Mouse (Mus musculus) neural tube, embryonic 11.5 days (tissue): ENCODE data around the gene Myrf. TPM values are rescaled to one million over a fixed set of nuclear protein-coding genes. Genes with fewer than 3 reads are reported as not detected.

Experiments used
- ATAC-seq: fragments of 200-750 bp; cut with Nextera tagmentation; 2 replicates; pipeline ENCODE4 v1.8.0; 2017; ENCODE audit warnings: moderate number of reproducible peaks, mild to moderate bottlenecking, moderate TSS enrichment, moderate library complexity; ENCODE audit not compliant: insufficient read depth, low FRiP score, low TSS enrichment
- DNase-seq: peaks from one replicate; pipeline ENCODE4 v3.0.0-alpha.2; 2015; ENCODE audit warnings: low spot score
- H3K27ac ChIP-seq: fragments of 300-500 bp; sonication (generic); 2 replicates; pipeline ENCODE4 v1.5.1; 2014; ENCODE audit warnings: low read depth, mild to moderate bottlenecking, low read length
- H3K27me3 ChIP-seq: fragments of 300-500 bp; sonication (generic); 2 replicates; pipeline ENCODE4 v1.6.1; 2014; ENCODE audit warnings: mild to moderate bottlenecking, low read length, mixed read lengths; ENCODE audit not compliant: control insufficient read depth, insufficient read depth
- H3K36me3 ChIP-seq: fragments of 300-500 bp; sonication (generic); 2 replicates; pipeline ENCODE4 v1.6.1; 2014; ENCODE audit warnings: mild to moderate bottlenecking, low read length, moderate library complexity, mixed read lengths; ENCODE audit not compliant: control insufficient read depth, insufficient read depth
- H3K4me1 ChIP-seq: fragments of 300-500 bp; sonication (generic); 2 replicates; pipeline ENCODE4 v1.6.1; 2014; ENCODE audit warnings: low read length, mixed read lengths; ENCODE audit not compliant: control insufficient read depth, insufficient read depth
- H3K4me2 ChIP-seq: fragments of 300-500 bp; sonication (generic); 2 replicates; pipeline ENCODE4 v1.6.1; 2014; ENCODE audit warnings: low read depth, mild to moderate bottlenecking, moderate library complexity
- H3K4me3 ChIP-seq: fragments of 300-500 bp; sonication (generic); 2 replicates; pipeline ENCODE4 v1.5.1; 2014; ENCODE audit warnings: low read depth, low read length
- H3K9ac ChIP-seq: fragments of 300-500 bp; sonication (generic); 2 replicates; pipeline ENCODE4 v1.6.1; 2014; ENCODE audit warnings: mild to moderate bottlenecking, low read length
- H3K9me3 ChIP-seq: fragments of 300-500 bp; sonication (generic); 2 replicates; pipeline ENCODE4 v1.6.1; 2016; ENCODE audit warnings: low read length; ENCODE audit not compliant: control insufficient read depth
- WGBS: fragments of 180-500 bp; shearing (Covaris S2); extraction: QIAGEN DNeasy Blood & Tissue Kit; methylation state at CpG from one replicate; pipeline ENCODE4 v1.1.7; 2014; 5-methylcytosine and 5-hydroxymethylcytosine counted together
- polyA plus RNA-seq: library from polyadenylated mRNA; unstranded; fragments of >200 nt; fragmentation: Nextera tagmentation; extraction: Ambion mirVana; gene quantifications from 2 replicates; pipeline ENCODE4 v1.2.1, GENCODE M21; 2014

The Myrf gene
- polyA plus RNA-seq, 1 experiment from 2014 or later = 1.8 TPM

GRCm38 (mm10) chr19:10194337-10194736 is 46.2 kb downstream of the Myrf start:
- Histone ChIP-seq H3K36me3 (peaks cover 36% of the 10 kb centered on the region), H3K27me3 (no peaks in the 10 kb centered on the region), H3K4me2 (no peak overlapping the region), H3K4me1 (no peaks in the 10 kb centered on the region), H3K4me3 (no peak overlapping the region), H3K27ac (no peak overlapping the region), H3K9me3 (no peaks in the 10 kb centered on the region), H3K9ac (no peak overlapping the region)
- ATAC-seq (no peak), DNase-seq (no peak)
- 86% methylated on average over 11 of the region's 11 CpGs for WGBS

DNA sequence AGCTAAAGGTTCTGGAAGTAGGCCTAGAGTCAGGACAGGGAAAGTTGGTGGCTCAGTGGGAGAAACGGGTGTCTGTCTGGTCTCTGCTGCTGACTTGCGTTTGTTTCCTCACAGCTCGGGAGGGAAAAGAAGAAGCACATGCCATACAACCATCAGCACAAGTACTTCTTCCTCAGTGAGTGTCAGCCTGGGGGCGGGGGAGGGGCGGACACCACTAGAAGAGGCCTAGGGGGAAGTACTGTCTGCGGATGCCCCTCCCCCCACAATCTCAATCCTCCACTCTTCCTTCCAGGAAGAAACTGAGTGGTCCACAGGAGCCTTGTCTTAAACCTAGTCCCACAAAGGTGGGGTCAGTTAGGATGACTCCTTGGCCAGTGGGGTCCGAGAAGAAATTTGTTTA is 49.2 kb downstream of the Myrf start:
- WGBS = 78% methylated on average over 7 of the region's 7 CpGs

GRCm38 (mm10) chr19:10190796-10191195 is 49.8 kb downstream of the Myrf start:
- Histone ChIP-seq H3K9me3 (no peaks in the 10 kb centered on the region), H3K4me1 (no peaks in the 10 kb centered on the region), H3K4me2 (no peak overlapping the region), H3K27me3 (no peaks in the 10 kb centered on the region), H3K36me3 (peaks cover 52% of the 10 kb centered on the region), H3K27ac (no peak overlapping the region), H3K9ac (no peak overlapping the region), H3K4me3 (no peak overlapping the region)
- DNase-seq (peak; percentile 71), ATAC-seq (no peak)
- 51% methylated on average over 2 of the region's 2 CpGs for WGBS

More for the DNA sequence above, 49.2 kb downstream of the Myrf start:
- Histone ChIP-seq H3K4me1 (no peaks in the 10 kb centered on the region), H3K4me3 (no peak overlapping the region), H3K9ac (no peak overlapping the region), H3K4me2 (no peak overlapping the region), H3K9me3 (no peaks in the 10 kb centered on the region), H3K36me3 (peaks cover 48% of the 10 kb centered on the region), H3K27ac (no peak overlapping the region), H3K27me3 (no peaks in the 10 kb centered on the region)
- ATAC-seq = no peak
- no peak for DNase-seq

- Histone ChIP-seq H3K4me2 (no peak overlapping the region), H3K27ac (no peak overlapping the region), H3K27me3 (no peaks in the 10 kb centered on the region), H3K9me3 (no peaks in the 10 kb centered on the region), H3K36me3 (peaks cover 54% of the 10 kb centered on the region), H3K4me3 (no peak overlapping the region), H3K9ac (no peak overlapping the region), H3K4me1 (no peaks in the 10 kb centered on the region)
- ATAC-seq (no peak), DNase-seq (no peak)
- 96% methylated on average over 8 of the region's 8 CpGs for WGBS
These were observed 50.6 kb downstream of the Myrf start for GRCm38 (mm10) chr19:10189940-10190339.

GRCm38 (mm10) chr19:10189022-10189421 is 51.5 kb downstream of the Myrf start:
- H3K27me3 ChIP-seq = no peaks in the 10 kb centered on the region
- H3K9ac ChIP-seq = no peak overlapping the region
- H3K27ac ChIP-seq = no peak overlapping the region
- ATAC-seq (no peak), DNase-seq (no peak)
- H3K36me3 ChIP-seq = peaks cover 47% of the 10 kb centered on the region
- no peak overlapping the region for H3K4me3 ChIP-seq
- H3K9me3 ChIP-seq = no peaks in the 10 kb centered on the region
- 91% methylated on average over 6 of the region's 6 CpGs for WGBS
- no peak overlapping the region for H3K4me2 ChIP-seq
- H3K4me1 ChIP-seq = no peaks in the 10 kb centered on the region

DNA sequence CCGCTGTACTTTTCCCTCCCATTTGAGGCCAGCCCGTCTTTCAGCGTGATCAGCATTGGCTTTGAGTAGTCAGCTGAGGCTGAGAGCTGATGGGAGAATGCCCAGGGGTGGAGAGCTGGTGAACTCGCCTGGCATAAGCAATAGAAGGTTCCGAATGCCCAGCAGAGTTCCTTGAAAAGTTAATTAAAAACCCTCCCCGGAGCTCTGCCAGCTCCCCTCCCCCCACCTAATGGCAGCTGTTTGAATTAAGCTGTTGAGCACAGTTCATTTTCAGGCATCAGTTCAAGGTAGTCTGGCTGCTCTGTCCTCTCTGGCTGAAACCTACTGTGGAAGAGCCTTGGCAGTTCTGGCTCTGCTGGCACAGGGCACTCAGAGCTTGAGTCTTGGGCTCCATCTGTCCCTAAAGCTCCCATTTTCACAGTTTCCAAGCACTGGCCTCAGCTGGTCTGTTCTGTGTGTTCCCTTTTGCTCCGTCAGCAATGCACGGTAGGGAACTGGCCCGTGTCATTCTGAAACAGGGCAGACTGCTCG is 52.2 kb downstream of the Myrf start:
- Histone ChIP-seq H3K4me3 (no peak overlapping the region), H3K27me3 (no peaks in the 10 kb centered on the region), H3K4me1 (no peaks in the 10 kb centered on the region), H3K4me2 (no peak overlapping the region), H3K36me3 (peaks cover 41% of the 10 kb centered on the region), H3K27ac (no peak overlapping the region), H3K9ac (no peak overlapping the region), H3K9me3 (no peaks in the 10 kb centered on the region)
- 87% methylated on average over 10 of the region's 10 CpGs for WGBS
- no peak for ATAC-seq
- DNase-seq = no peak

DNA sequence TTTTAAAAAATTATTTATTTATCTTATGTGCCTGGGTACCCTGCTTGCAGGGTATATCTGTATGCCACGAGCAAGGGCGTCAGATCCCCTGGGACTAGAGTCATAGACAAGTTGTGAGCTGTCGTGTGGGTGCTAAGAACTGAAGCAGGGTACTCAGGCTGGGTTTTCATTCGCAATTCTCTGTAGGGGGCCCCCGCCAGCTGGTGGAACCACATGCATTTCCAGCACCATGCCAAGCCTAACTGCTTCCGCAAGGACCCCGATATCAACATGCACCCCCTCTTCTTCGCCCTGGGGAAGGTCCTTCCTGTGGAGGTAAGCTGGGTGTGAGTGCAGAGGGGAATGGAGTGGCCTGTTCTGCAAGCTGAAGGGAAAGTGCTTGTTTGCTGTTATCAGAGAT is 54.0 kb downstream of the Myrf start:
- Histone ChIP-seq H3K4me1 (no peaks in the 10 kb centered on the region), H3K36me3 (peaks cover 32% of the 10 kb centered on the region), H3K27me3 (no peaks in the 10 kb centered on the region), H3K9me3 (no peaks in the 10 kb centered on the region), H3K4me3 (no peak overlapping the region), H3K27ac (no peak overlapping the region), H3K4me2 (no peak overlapping the region), H3K9ac (no peak overlapping the region)
- DNase-seq (no peak), ATAC-seq (no peak)
- 93% methylated on average over 8 of the region's 8 CpGs for WGBS

GRCm38 (mm10) chr19:10185876-10186275 is 54.7 kb downstream of the Myrf start:
- H3K4me2 ChIP-seq = no peak overlapping the region
- H3K4me3 ChIP-seq = no peak overlapping the region
- no peak overlapping the region for H3K9ac ChIP-seq
- H3K36me3 ChIP-seq = peaks cover 28% of the 10 kb centered on the region
- 95% methylated on average over 3 of the region's 3 CpGs for WGBS
- H3K27me3 ChIP-seq = no peaks in the 10 kb centered on the region
- H3K4me1 ChIP-seq = no peaks in the 10 kb centered on the region
- DNase-seq (no peak), ATAC-seq (no peak)
- H3K27ac ChIP-seq = no peak overlapping the region
- H3K9me3 ChIP-seq = no peaks in the 10 kb centered on the region

DNA sequence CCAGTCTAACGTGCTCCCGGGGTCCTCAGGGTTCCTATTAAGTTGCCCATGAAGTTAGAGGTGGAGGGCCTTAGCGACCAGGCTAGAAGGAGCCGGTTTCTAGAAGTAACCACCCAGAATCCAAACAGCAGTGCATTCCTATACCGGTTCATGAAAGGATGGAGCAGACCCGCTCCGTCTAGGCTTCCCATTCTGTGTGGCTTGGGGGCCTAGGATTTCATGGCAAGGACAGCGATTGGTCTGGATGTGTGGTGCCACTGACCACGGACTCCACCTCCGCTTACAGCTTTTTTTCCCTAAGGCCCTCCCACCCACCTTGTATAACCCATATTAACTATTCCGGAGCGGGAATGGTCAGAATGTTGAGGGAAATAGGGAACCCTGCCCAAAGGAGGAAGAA is 56.5 kb downstream of the Myrf start:
- Histone ChIP-seq H3K36me3 (peaks cover 21% of the 10 kb centered on the region), H3K4me2 (peak overlapping the region; percentile 93), H3K9ac (peak overlapping the region; percentile 98), H3K27ac (peak overlapping the region; percentile 96), H3K9me3 (no peaks in the 10 kb centered on the region), H3K4me1 (no peaks in the 10 kb centered on the region), H3K4me3 (peak overlapping the region; percentile 94), H3K27me3 (no peaks in the 10 kb centered on the region)
- ATAC-seq (no peak), DNase-seq (peak; percentile 42)
- WGBS = 10% methylated on average over 12 of the region's 12 CpGs
